Mouse (Mus musculus): ENCODE results near the gene Gm42791. TPM values are rescaled to one million over a fixed set of nuclear protein-coding genes. Genes with fewer than 3 reads are reported as not detected.

Gene Gm42791
- polyA plus RNA-seq, 1 experiment from 2014 or later = not detected

DNA sequence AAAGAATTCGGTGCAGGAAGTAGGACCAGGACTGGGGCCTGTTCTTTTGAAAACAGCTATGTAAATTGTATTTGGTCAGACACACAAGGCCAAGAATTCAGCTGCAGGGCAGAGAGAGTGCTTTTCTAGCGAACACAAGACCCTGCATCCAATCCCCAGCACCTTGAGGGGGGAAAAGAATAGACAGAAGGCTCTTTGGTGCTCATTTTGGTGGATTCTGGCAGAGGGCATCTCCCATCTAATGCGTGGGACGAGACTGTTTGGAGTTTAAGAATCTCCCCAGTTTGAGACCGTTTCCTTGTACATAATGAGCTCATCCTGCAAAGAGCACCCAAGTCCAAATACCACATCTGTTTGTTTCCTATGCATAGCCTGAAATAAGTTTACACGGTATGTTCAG lies 28.6 kb downstream of the Gm42791 start:
- Histone ChIP-seq H3K9me3 (replicated peaks; ENCODE audit: control insufficient read depth, low read length) (no peaks in the 10 kb centered on the region), H3K9ac (ENCODE audit: low read length) (0 out of 2 replicates have a peak overlapping the region, but pooled peaks have one; percentile 10), H3K27ac (ENCODE audit: low read depth, low read length) (peak overlapping the region; percentile 46; the same call in 1 of the 2 replicates), H3K4me3 (ENCODE audit: low read depth, low read length) (no peak overlapping the region), H3K4me2 (ENCODE audit: low read length) (no peak overlapping the region), H3K36me3 (ENCODE audit: control insufficient read depth, insufficient read depth, low read length) (no peaks in the 10 kb centered on the region), H3K27me3 (replicated peaks; ENCODE audit: control insufficient read depth, insufficient read depth, low read length) (no peaks in the 10 kb centered on the region), H3K4me1 (ENCODE audit: control insufficient read depth, insufficient read depth, low read length) (peaks cover 7% of the 10 kb centered on the region; the same call in 1 of the 2 replicates)
- no peak for ATAC-seq
- 67% methylated on average over 6 of the region's 6 CpGs for WGBS
- no peak for DNase-seq (ENCODE audit: low spot score)

DNA sequence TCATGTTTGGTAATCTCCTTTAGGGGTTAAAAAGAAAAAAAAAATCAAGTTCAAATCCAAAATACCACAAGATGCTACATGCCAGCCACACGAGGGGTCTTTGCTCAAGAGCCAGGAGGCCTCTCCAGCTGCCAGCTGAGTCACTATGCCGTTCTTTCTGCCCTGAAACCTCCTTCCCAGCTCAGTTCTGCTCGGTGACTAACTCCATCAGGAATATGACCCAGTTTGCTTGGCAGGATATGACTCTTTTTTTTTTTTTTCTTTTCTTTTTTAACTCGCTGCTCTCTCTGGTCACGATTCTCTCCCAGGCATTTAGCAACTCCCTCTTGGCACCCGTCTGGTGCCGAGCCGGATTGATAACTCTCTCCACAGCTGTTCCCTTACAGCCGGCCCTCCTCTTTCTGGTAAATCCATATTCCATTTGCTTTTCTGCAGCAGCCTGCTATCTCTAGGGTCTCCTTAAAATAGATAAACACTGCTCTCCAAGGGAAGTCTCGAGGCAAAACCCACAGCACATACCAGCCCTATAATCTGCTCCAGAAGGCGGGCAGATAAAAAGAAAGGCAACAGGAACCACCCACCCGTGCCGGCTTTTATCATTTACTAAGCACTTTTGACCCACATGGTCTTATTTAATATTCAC lies 29.1 kb downstream of the Gm42791 start:
- no peaks in the 10 kb centered on the region for H3K27me3 ChIP-seq (replicated peaks; ENCODE audit: control insufficient read depth, insufficient read depth, low read length)
- H3K27ac ChIP-seq (ENCODE audit: low read depth, low read length) = peak overlapping the region; percentile 46; the same call in 1 of the 2 replicates
- peaks cover 7% of the 10 kb centered on the region; the same call in 1 of the 2 replicates for H3K4me1 ChIP-seq (ENCODE audit: control insufficient read depth, insufficient read depth, low read length)
- peak; percentile 61 for DNase-seq (ENCODE audit: low spot score)
- H3K4me3 ChIP-seq (ENCODE audit: low read depth, low read length) = no peak overlapping the region
- 45% methylated on average over 13 of the region's 13 CpGs for WGBS
- no peaks in the 10 kb centered on the region for H3K36me3 ChIP-seq (ENCODE audit: control insufficient read depth, insufficient read depth, low read length)
- no peak overlapping the region for H3K4me2 ChIP-seq (ENCODE audit: low read length)
- ATAC-seq = peak; percentile 67; the same call in 1 of the 2 replicates
- H3K9me3 ChIP-seq (replicated peaks; ENCODE audit: control insufficient read depth, low read length) = no peaks in the 10 kb centered on the region
- H3K9ac ChIP-seq (ENCODE audit: low read length) = no peak overlapping the region

DNA sequence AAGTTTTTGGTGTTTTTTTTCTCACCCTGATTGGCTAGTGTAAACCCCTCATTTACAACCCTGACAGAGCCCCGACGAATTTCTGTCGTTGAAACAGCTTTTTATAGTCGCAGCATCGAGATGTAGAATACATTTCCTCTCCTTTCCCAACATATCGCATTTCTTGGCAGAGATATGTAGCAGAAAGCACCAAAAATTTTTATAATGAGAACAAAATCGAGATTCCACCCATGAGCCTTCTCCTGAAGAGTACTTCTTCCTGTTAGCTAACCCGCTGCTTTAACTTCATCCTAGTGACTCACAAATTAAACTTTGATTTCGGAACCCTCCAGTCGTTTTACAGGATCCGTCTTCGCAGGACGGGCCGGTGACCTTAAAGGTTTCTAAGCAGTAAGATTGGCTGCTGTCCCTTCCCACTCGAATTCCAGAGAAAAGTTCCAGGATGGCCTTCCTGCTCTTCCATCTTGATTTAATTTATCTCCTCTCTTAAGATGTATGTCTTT lies 29.8 kb downstream of the Gm42791 start:
- Histone ChIP-seq H3K27me3 (replicated peaks; ENCODE audit: control insufficient read depth, insufficient read depth, low read length) (no peaks in the 10 kb centered on the region), H3K9me3 (replicated peaks; ENCODE audit: control insufficient read depth, low read length) (no peaks in the 10 kb centered on the region), H3K27ac (ENCODE audit: low read depth, low read length) (0 out of 2 replicates have a peak overlapping the region, but pooled peaks have one; percentile 46), H3K4me3 (ENCODE audit: low read depth, low read length) (no peak overlapping the region), H3K4me1 (ENCODE audit: control insufficient read depth, insufficient read depth, low read length) (peaks cover 7% of the 10 kb centered on the region; the same call in 1 of the 2 replicates), H3K36me3 (ENCODE audit: control insufficient read depth, insufficient read depth, low read length) (no peaks in the 10 kb centered on the region), H3K4me2 (ENCODE audit: low read length) (no peak overlapping the region), H3K9ac (ENCODE audit: low read length) (no peak overlapping the region)
- WGBS = 82% methylated on average over 15 of the region's 15 CpGs
- ATAC-seq = no peak
- no peak for DNase-seq (ENCODE audit: low spot score)

DNA sequence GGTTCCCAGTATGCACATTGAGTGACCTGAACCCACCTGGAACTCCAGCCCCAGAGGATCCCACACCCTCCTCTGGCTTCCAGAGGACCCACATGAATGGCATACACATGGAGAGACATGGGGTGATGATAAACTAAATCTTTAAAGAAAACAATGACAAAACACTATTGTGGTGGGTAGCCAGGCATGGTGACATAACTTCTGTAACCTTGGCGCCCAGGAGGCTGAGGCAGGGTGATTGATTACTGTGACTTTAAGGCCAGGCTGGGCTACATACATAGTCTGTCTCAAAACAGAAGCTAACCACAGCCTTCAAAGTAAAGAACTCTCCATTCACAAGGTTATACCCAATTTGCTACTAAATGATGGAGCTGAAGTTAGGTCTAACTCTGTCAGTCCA lies 30.7 kb downstream of the Gm42791 start:
- H3K27me3 ChIP-seq (replicated peaks; ENCODE audit: control insufficient read depth, insufficient read depth, low read length) = no peaks in the 10 kb centered on the region
- H3K4me1 ChIP-seq (ENCODE audit: control insufficient read depth, insufficient read depth, low read length) = peaks cover 10% of the 10 kb centered on the region; the same call in 1 of the 2 replicates
- H3K27ac ChIP-seq (ENCODE audit: low read depth, low read length) = no peak overlapping the region
- no peaks in the 10 kb centered on the region for H3K9me3 ChIP-seq (replicated peaks; ENCODE audit: control insufficient read depth, low read length)
- no peaks in the 10 kb centered on the region for H3K36me3 ChIP-seq (ENCODE audit: control insufficient read depth, insufficient read depth, low read length)
- no peak for DNase-seq (ENCODE audit: low spot score)
- no peak overlapping the region for H3K4me3 ChIP-seq (ENCODE audit: low read depth, low read length)
- no peak overlapping the region for H3K4me2 ChIP-seq (ENCODE audit: low read length)
- H3K9ac ChIP-seq (ENCODE audit: low read length) = no peak overlapping the region
- no peak for ATAC-seq
- WGBS = 73% methylated on average over 1 of the region's 1 CpGs

DNA sequence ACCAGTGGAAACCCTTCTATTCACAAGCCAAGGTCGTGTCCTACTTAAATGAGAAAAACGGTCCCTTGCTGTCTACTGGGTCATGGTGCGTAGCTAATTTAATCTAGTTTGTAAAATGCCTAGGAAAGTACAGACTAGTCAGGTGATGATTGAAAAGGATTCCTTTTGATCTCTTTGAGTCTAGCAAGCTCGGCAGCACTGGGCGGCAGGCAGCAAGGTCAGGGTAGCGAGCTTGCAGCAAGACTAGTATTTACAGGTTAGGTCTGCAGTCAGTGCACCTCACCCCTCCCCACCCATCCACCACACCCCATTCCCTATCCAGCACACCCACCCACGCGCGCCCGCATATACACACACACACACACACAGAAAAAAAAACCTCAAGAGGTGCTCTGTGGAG lies 34.7 kb downstream of the Gm42791 start:
- DNase-seq (ENCODE audit: low spot score) = no peak
- H3K27ac ChIP-seq (ENCODE audit: low read depth, low read length) = no peak overlapping the region
- H3K4me3 ChIP-seq (ENCODE audit: low read depth, low read length) = no peak overlapping the region
- H3K4me1 ChIP-seq (ENCODE audit: control insufficient read depth, insufficient read depth, low read length) = peaks cover 4% of the 10 kb centered on the region; the same call in 1 of the 2 replicates
- 72% methylated on average over 10 of the region's 10 CpGs for WGBS
- no peak overlapping the region; the same call in 1 of the 2 replicates for H3K4me2 ChIP-seq (ENCODE audit: low read length)
- ATAC-seq = no peak
- H3K9ac ChIP-seq (ENCODE audit: low read length) = no peak overlapping the region
- no peaks in the 10 kb centered on the region for H3K9me3 ChIP-seq (replicated peaks; ENCODE audit: control insufficient read depth, low read length)
- no peaks in the 10 kb centered on the region for H3K27me3 ChIP-seq (replicated peaks; ENCODE audit: control insufficient read depth, insufficient read depth, low read length)
- H3K36me3 ChIP-seq (ENCODE audit: control insufficient read depth, insufficient read depth, low read length) = no peaks in the 10 kb centered on the region

DNA sequence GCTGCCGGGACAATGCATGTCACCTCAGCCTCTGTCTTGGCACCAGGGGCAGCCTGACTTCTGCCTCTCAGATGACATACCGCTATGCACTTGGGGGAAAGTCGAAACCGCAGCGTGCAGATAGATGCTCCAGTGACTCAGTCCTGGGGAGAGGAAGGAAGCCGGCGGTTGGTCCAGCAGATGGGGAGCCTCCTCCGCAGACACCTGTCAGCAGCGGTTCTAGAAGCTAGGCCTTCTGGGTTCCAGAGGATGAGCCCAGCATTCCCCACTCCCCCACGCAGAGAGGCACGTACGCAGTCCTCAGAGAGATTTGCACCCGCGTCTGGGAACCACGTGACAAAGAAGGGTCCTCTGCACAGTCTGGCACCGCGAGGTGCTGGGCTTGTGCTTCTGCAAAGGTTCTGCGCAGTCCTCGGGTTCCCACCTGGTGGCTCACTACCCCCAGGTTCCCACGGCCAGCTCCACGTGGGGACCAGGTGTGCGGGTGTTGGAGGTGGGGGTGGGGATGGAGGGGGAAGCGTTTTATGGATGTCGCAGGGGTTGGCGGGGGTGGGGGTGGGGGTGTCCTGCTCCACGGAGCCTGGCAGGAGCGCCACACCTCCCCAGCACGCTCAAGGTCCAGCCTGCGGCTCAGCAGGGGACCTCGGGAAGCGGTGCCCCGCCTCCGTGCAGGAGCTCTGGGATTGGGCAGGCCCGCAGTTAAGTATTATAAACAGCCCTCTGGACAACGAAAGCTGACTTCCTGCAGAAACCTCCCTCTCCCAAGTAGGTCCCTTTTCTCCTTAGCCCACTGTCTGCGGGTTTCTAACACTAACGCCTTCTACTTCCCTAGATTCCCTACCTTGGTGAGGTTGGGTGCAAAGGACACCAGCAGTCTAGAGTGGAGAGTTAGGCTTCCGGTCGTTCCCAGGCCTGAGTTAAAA lies 35.6 kb downstream of the Gm42791 start:
- ATAC-seq (peak; percentile 76), DNase-seq (ENCODE audit: low spot score) (peak; percentile 38)
- H3K9ac ChIP-seq (ENCODE audit: low read length) = peak overlapping the region; percentile 56
- 2% methylated on average over 34 of the region's 39 CpGs for WGBS
- H3K4me3 ChIP-seq (ENCODE audit: low read depth, low read length) = peak overlapping the region; percentile 32
- no peaks in the 10 kb centered on the region for H3K36me3 ChIP-seq (ENCODE audit: control insufficient read depth, insufficient read depth, low read length)
- H3K9me3 ChIP-seq (replicated peaks; ENCODE audit: control insufficient read depth, low read length) = no peaks in the 10 kb centered on the region
- peaks cover 4% of the 10 kb centered on the region; the same call in 1 of the 2 replicates for H3K4me1 ChIP-seq (ENCODE audit: control insufficient read depth, insufficient read depth, low read length)
- H3K27ac ChIP-seq (ENCODE audit: low read depth, low read length) = no peak overlapping the region
- H3K4me2 ChIP-seq (ENCODE audit: low read length) = peak overlapping the region; percentile 79
- H3K27me3 ChIP-seq (replicated peaks; ENCODE audit: control insufficient read depth, insufficient read depth, low read length) = no peaks in the 10 kb centered on the region

DNA sequence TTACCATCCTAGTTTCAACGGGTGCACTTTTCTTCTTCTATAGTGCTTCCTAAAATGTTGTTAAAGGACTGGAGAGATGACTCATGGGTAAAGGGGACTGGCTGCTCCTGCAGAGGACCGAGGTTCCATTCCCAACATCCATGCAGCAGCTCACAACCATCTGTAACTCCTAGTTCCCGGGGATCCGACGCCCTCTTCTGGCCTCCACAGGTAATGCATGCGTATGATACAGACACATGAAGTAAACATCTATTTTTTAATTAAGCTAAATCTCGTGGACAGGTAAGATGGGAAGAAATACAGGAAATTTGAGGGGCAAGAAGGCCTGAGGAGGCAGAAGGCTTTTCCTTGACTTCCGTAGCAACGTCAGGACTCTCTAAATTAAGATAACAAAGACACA lies 36.6 kb downstream of the Gm42791 start:
- H3K4me2 ChIP-seq (ENCODE audit: low read length) = no peak overlapping the region
- H3K36me3 ChIP-seq (ENCODE audit: control insufficient read depth, insufficient read depth, low read length) = no peaks in the 10 kb centered on the region
- no peak overlapping the region for H3K4me3 ChIP-seq (ENCODE audit: low read depth, low read length)
- WGBS = 42% methylated on average over 9 of the region's 9 CpGs
- DNase-seq (ENCODE audit: low spot score) (no peak), ATAC-seq (no peak)
- no peak overlapping the region for H3K9ac ChIP-seq (ENCODE audit: low read length)
- H3K27me3 ChIP-seq (replicated peaks; ENCODE audit: control insufficient read depth, insufficient read depth, low read length) = no peaks in the 10 kb centered on the region
- H3K27ac ChIP-seq (ENCODE audit: low read depth, low read length) = no peak overlapping the region
- peaks cover 4% of the 10 kb centered on the region; the same call in 1 of the 2 replicates for H3K4me1 ChIP-seq (ENCODE audit: control insufficient read depth, insufficient read depth, low read length)
- H3K9me3 ChIP-seq (replicated peaks; ENCODE audit: control insufficient read depth, low read length) = no peaks in the 10 kb centered on the region

DNA sequence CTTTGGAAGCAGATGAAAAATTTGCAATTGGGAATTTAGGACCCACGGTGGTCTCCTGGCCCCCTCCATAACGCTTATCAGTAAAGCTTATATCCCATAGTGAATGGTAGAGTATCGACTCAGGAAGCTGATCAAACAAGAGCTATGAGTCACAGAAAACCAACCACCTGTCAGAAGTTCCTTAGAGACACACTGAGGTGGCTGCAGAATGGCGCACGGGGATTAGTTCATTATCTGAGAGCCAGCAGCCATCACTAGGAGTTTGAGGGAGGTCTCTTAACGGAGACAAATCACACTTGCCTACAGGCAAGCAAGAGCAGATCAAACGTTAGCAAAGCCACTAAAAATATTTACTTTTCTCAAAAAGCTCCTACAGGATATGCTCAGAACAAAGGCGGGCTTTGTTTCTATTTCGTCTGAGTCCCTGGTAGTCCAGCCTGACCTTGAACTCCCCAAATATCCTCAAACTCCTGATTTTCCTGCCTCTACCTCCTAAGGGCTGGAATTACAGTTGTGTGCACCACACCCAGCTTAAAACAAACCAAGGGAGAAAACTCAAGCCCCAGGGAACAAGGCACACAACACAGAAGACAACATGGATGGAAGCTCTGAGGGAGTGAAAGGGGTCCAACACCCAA lies 37.9 kb downstream of the Gm42791 start:
- Histone ChIP-seq H3K9me3 (replicated peaks; ENCODE audit: control insufficient read depth, low read length) (no peaks in the 10 kb centered on the region), H3K27ac (ENCODE audit: low read depth, low read length) (no peak overlapping the region), H3K36me3 (ENCODE audit: control insufficient read depth, insufficient read depth, low read length) (no peaks in the 10 kb centered on the region), H3K27me3 (replicated peaks; ENCODE audit: control insufficient read depth, insufficient read depth, low read length) (no peaks in the 10 kb centered on the region), H3K4me3 (ENCODE audit: low read depth, low read length) (no peak overlapping the region), H3K4me1 (ENCODE audit: control insufficient read depth, insufficient read depth, low read length) (peaks cover 4% of the 10 kb centered on the region; the same call in 1 of the 2 replicates), H3K9ac (ENCODE audit: low read length) (no peak overlapping the region), H3K4me2 (ENCODE audit: low read length) (no peak overlapping the region)
- ATAC-seq (no peak), DNase-seq (ENCODE audit: low spot score) (no peak)
- WGBS = 70% methylated on average over 9 of the region's 9 CpGs

Data from forebrain, embryonic 14.5 days (tissue).